Mouse (Mus musculus) 416B (cell line): ENCODE data around the gene Olfr282.

Experiments
- DNase-seq: peaks from one replicate; pipeline ENCODE4 v3.0.0; 2011; ENCODE audit warnings: low read depth

Gene Olfr282

GRCm38 (mm10) chr15:98475382-98475781 is 44.4 kb downstream of the Olfr282 start:
- peak; percentile 46 for DNase-seq

GRCm38 (mm10) chr15:98476281-98476680 is 45.3 kb downstream of the Olfr282 start:
- no peak for DNase-seq

DNA sequence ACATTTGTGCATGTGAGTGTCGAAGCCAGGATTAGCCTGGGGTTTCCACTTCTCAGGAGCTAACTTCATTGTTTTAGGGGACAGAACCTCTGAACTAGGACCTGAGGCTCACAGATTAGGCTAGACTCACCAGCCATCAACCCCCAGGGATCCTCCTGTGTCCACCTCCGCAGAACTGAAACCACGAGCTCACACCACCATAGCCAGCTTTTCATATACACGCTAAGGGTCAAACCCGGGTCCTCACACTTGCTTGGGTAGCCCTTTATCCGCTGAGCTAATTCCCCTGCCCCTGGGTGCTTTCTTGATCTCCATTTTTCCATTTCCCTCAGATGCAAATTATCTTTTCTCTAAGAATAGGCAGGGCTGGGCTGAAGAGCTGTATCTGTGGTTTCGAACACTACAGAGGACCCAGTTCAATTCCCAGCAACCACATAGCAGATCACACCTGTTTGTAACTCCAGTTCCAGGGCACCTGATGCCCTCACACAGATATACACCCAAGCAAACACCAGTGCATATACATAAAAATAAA is 48.6 kb downstream of the Olfr282 start:
- DNase-seq = no peak

GRCm38 (mm10) chr15:98482701-98483100 is 51.7 kb downstream of the Olfr282 start, which contains the start of gene Lalba:
Lalba (minus strand) TSS chr15:98482721.
- DNase-seq = no peak

GRCm38 (mm10) chr15:98483907-98484886 is 53.2 kb downstream of the Olfr282 start:
- DNase-seq = no peak

DNA sequence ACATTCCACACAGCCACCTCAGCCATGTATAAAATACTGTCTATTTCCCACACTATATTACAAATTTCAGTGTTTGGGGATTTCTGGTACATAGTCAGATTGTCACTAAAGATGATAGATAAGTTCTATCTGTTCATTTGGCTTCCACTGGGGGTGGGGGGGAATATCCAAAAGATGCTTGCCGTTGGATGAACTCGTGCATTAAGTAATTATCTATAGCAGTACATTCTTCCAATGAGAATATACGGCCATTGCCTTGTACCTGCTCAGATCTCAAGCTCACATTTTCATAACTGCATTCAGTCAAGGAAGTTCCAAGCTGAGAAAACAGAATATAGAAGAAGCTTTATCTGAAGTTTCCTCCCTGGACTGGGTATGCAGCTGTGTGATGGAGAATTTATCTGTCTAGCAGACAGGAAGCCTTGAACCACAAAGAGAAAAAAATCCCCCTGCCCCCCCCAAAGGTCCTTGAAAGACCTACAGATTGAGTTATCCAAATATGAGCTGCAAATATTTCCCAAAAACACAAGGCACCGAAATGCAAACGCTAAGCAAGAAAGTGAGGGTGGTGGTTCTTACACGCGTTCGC is 55.5 kb downstream of the Olfr282 start:
- peak; percentile 49 for DNase-seq
